Comparison of ENCODE assay signal across 9 mouse cellular contexts in the genomic region with DNA sequence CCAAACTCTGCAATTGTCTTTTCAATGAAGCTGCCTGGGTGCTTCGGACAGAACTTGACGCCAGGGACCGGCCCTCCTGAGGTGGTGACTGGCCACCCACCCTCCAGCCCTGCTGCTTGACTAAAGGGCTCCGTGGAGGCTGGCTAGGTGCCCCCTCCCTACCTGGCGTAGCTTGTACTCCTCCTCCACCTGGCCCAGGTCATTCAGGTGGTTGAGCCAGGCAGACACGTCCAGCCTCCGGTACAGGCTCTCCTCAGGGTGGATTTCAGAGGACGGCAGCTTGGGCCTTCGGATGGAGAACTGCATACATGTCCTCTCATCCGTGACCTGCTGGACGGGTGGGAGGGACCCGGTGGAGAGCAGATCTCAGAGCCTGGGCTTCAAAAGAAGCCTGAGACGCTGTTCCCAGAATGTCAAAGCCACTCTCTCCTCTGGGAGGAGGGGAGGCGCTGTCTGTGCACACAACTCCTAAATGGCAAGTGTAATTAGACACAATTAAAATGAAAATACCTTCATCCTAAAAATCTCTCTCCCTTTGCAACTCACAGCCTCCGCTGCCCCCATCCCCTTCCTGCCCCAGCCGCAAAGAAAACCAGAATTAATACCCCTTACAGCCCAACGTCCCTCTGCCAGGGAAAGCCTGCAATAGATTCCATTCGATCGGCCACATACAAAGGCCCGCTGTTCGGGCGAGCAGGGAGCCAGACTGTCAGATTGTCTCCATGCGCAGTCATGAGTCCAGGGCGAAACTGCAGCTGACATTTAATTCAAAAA.
DNase-seq lines count a peak whose midpoint lies in the region; ATAC-seq and TF ChIP-seq lines count a peak whose summit lies in the region.
"Had no signal": no experiment of that assay in that cellular context is flagged by ENCODE, and none has a peak within 500 bp of the region (broad histone marks: within the 10 kb centered on the region; RNA-seq: fewer than 3 reads in every experiment).

No protein-coding gene starts in this region.

- no peaks in the 10 kb centered on the region for H3K9me3 ChIP-seq in forebrain, embryonic 16.5 days (ENCODE audit: control insufficient read depth, low read length)
- no peaks in the 10 kb centered on the region for H3K9me3 ChIP-seq in neural tube, embryonic 14.5 days (ENCODE audit: control insufficient read depth, low read length)
- H3K9me3 ChIP-seq: megakaryocyte, embryonic 14.5 days had no signal

- intact Hi-C loops in left cerebral cortex, postnatal 14 days (cut with DNase I): no loop called here

- peak overlapping the region; percentile 14 for H3K4me2 ChIP-seq in forebrain, embryonic 16.5 days (ENCODE audit: low read length)
- peak overlapping the region; percentile 27 for H3K4me2 ChIP-seq in neural tube, embryonic 14.5 days (ENCODE audit: low read depth, low read length)

- ATAC-seq in forebrain, embryonic 16.5 days: peak; percentile 76
- peak; percentile 32; the same call in 1 of the 2 replicates for ATAC-seq in neural tube, embryonic 14.5 days (ENCODE audit: low read depth)

- no peak overlapping the region for H3K27ac ChIP-seq in layer of hippocampus, adult 2 months
- H3K27ac ChIP-seq in forebrain, embryonic 16.5 days (ENCODE audit: low read length): peak overlapping the region; percentile 81
- peak overlapping the region; percentile 71 for H3K27ac ChIP-seq in neural tube, embryonic 14.5 days (ENCODE audit: low read depth, low read length)

- 6% methylated on average over 24 of the region's 24 CpGs for WGBS in forebrain, embryonic 16.5 days
- 13% methylated on average over 24 of the region's 24 CpGs for WGBS in neural tube, embryonic 14.5 days

- H3K4me3 ChIP-seq in layer of hippocampus, adult 2 months: peak overlapping the region; percentile 15; the same call in 1 of the 2 replicates
- H3K4me3 ChIP-seq in forebrain, embryonic 16.5 days (replicated peaks; ENCODE audit: low read length): peak overlapping the region; percentile 7; the same call in 1 of the 2 replicates
- H3K4me3 ChIP-seq in neural tube, embryonic 14.5 days (ENCODE audit: low read depth, low read length): no peak overlapping the region
- H3K4me3 ChIP-seq: megakaryocyte, embryonic 14.5 days had no signal

- H3K36me3 ChIP-seq in forebrain, embryonic 16.5 days (ENCODE audit: control insufficient read depth, insufficient read depth): peaks cover 11% of the 10 kb centered on the region
- H3K36me3 ChIP-seq in neural tube, embryonic 14.5 days (ENCODE audit: control insufficient read depth, insufficient read depth, low read length): peaks cover 10% of the 10 kb centered on the region; the same call in 1 of the 2 replicates

- H3K9ac ChIP-seq in forebrain, embryonic 16.5 days (replicated peaks; ENCODE audit: low read depth, low read length): peak overlapping the region; percentile 43
- peak overlapping the region; percentile 18 for H3K9ac ChIP-seq in neural tube, embryonic 14.5 days (replicated peaks; ENCODE audit: low read depth, low read length)

- H3K27me3 ChIP-seq in forebrain, embryonic 16.5 days (replicated peaks; ENCODE audit: control insufficient read depth, insufficient read depth, low read length): no peaks in the 10 kb centered on the region
- H3K27me3 ChIP-seq in neural tube, embryonic 14.5 days (ENCODE audit: control insufficient read depth, insufficient read depth, low read length): no peaks in the 10 kb centered on the region

- no peak for DNase-seq in layer of hippocampus, adult 2 months (ENCODE audit: low spot score in 2 of 2)
- DNase-seq in layer of hippocampus, postnatal 25 days (ENCODE audit: extremely low spot score in 1 of 2, low spot score in 1 of 2): no peak
- peak; percentile 62 for DNase-seq in kidney, postnatal 14 days
- DNase-seq in thymus, postnatal 25 days: no peak
- DNase-seq in B cell, adult 2 months: no peak
- DNase-seq in left cerebral cortex, postnatal 14 days (ENCODE audit: low spot score in 2 of 2): no peak

- H3K4me1 ChIP-seq in forebrain, embryonic 16.5 days (replicated peaks; ENCODE audit: control insufficient read depth, insufficient read depth, low read length): peaks cover 35% of the 10 kb centered on the region
- H3K4me1 ChIP-seq in neural tube, embryonic 14.5 days (ENCODE audit: control insufficient read depth, insufficient read depth, low read length): peaks cover 28% of the 10 kb centered on the region
- H3K4me1 ChIP-seq: megakaryocyte, embryonic 14.5 days had no signal

- TF ChIP-seq CTCF in layer of hippocampus, adult 2 months (conservative IDR thresholded peaks at IDR 0.05): 0 out of 2 replicates have a peak, but pooled peaks have one; percentile 20
